Mouse (Mus musculus) fat pad, adult 2 months (tissue): Measurements from ENCODE around the gene Kcnh4.

Source experiments
- DNase-seq: peaks from one replicate; pipeline ENCODE4 v3.0.0-alpha.2; 2011; ENCODE audit warnings: low read depth, low spot score; ENCODE audit errors: extremely low read depth

Kcnh4 gene

GRCm38 (mm10) chr11:100711783-100712615 is 47.7 kb downstream of the Kcnh4 start, which contains the start of gene Kat2a:
Gene Kat2a, minus strand, starts transcription at chr11:100712465.
- no peak for DNase-seq

GRCm38 (mm10) chr11:100710977-100711376 is 48.8 kb downstream of the Kcnh4 start:
- no peak for DNase-seq

DNA sequence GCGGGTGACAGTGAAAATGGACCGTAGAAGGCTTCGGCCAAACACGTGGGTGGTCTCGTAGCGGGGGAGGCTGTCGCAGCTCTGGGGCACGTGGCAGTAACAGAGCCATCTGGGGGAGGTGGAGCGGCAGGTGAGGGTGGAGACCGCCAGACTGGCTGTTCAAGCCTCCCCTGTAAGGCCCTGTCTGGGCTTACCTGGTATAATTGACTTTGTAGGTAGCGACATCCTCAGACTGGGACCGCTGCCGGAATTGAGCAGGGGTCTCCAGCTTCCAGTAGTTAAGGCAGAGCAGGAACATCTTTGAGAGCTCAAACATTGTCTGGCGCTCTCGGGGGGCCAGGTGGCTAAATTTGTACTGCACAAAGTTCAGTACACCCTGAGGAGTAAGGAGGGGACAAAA is 49.2 kb downstream of the Kcnh4 start:
- DNase-seq = no peak

DNA sequence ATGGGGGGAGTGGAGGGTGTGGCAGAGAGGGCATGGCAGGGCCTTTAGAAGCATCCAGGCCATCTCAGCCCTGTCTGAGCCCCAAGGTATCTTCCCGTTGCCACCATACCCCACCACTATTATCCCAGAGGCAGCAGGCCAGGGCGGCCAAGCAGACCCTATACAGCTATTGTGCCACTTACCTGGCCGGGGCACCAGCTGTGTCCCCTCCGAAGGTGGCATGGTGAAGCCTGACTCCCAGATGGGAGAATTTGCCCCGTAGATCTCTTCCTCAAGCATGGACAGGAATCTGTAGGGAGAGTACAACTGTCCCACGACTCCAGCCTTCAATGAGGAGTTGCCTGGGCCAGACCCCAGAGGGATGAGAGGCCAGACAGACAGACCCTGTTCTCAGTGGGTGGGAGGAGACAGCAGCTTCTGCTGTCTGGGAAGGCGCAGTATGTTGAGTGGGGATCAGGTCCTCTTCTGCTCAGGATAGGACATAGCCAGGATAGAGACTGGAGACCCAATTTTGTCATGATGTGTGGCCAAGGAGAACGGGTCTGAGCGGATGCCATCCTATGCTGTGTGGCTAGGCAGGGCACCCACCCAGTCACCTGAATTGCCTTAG is 50.4 kb downstream of the Kcnh4 start:
- no peak for DNase-seq

DNA sequence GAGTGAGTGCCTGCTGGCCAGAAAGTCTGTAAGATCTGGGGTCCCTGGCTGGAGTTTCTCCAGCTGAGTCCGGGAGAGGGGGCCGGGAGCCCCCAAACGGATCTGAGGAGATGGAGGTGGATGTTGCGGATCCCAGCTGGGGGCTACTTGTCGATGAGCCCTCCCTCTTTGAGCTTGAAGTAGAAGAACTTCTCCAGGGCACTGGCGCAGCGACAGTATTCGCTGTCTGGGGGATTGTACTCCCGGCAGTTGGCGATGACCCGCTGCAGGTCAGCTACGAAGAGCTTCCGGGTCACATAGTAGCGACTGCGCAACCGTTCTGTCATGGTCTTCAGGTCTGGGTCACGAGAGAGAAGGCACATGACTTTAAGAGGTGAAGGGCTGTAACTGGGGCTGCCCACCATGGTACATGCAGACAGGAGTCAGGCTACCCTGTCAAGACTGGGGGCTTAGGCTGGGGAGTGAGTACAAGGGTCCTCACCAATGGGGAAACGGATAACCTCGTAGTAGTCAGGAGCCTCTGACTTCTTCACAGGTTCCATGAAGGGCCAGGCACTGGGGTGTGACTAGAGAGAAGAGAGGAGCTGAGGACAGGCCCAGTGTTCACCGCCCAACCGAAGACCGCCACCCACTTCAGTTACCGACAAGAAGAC is 54.5 kb downstream of the Kcnh4 start:
- no peak for DNase-seq

GRCm38 (mm10) chr11:100703851-100704531 is 55.8 kb downstream of the Kcnh4 start, which contains the start of gene Dhx58:
Gene Dhx58, minus strand, starts transcription at chr11:100704271.
- DNase-seq = peak; percentile 65

- DNase-seq = no peak
These were observed 56.4 kb downstream of the Kcnh4 start for GRCm38 (mm10) chr11:100703366-100703765.

DNA sequence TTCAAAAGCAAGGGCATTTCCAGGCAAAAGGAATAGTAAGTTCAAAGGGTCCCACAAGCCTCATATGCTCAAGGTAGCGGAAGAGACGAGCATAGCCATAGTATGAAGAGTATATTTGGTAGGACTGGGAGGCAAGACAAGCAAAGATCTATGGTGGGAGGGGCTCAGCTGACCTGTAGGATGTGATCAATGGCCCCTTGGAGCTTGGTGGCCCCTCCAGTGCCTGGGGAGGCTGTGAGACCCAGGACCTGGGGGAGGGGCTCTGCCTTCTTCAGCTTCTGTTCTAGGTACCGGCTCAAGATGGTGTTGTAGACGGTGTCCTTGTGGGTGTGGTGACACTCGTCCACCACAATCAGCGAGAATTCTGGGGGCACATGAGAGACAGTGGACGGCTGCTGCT is 56.8 kb downstream of the Kcnh4 start:
- no peak for DNase-seq

GRCm38 (mm10) chr11:100702081-100702851 is 57.5 kb downstream of the Kcnh4 start:
- no peak for DNase-seq

GRCm38 (mm10) chr11:100701301-100701700 is 58.4 kb downstream of the Kcnh4 start:
- DNase-seq = no peak

DNA sequence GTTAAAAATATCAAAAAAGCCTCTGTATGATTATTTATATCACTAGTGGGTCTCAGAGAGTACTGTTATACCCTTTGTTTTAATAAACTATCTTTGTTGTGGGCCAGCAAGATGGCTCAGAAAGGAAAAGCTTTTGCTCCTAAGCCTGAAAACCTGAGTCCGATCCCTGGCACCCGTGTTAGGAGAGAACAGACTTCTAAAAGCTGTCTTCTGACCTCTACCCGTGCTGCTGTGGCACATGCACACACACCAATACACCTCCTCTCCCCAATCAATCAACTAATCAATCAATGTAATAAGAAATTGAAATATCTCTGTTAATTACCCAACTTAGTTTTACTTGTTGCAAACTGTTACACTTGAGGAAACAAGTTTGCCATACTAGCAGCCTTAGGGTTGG is 59.0 kb downstream of the Kcnh4 start:
- no peak for DNase-seq

DNA sequence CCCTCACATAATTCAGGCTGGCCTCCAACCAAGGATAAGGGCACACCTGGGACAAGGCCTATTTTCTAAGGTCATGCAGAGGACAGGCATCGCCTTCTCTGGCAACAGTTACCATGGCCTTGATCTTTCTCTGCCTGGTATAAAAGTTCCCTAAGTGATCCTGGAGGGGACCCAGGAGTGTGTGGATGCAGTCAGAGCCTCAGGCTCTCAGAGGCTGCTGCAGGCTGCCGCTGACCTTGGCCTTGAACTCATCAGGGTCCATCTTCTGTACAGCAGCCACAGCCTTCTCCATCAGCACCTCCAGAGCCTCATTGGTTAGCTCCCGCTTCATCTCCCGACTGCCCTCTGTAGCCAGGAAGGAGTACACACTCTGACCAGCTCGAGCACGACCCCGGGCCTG is 61.8 kb downstream of the Kcnh4 start:
- DNase-seq = no peak

GRCm38 (mm10) chr11:100694926-100695325 is 64.8 kb downstream of the Kcnh4 start:
- no peak for DNase-seq

GRCm38 (mm10) chr11:100693154-100693553 is 66.6 kb downstream of the Kcnh4 start:
- no peak for DNase-seq

- no peak for DNase-seq
These were observed 67.6 kb downstream of the Kcnh4 start, which contains the start of gene Zfp385c for GRCm38 (mm10) chr11:100692164-100692616. Gene Zfp385c, minus strand, starts transcription at chr11:100692455.

DNA sequence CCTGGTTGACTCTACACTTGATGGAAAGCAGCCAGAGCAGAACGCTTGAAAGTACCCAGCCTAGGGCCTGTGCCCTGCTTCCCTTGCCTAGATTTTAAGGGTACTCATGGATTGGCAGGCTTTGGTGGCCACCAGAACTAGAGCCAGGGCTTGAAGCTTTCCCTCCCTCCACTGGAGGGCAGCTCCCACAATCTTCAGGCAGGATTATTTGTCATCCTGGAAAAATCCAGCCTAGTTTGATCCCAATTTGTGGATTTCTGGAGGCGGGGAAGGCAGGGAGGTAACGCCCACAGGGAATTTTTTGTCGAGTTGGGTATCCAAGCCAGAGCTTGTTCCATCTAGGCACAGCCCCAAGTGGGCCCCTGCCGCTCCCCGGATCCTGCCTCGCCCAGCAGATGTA is 69.4 kb downstream of the Kcnh4 start:
- DNase-seq = no peak
